Mouse (Mus musculus) liver, embryonic 14.5 days (tissue): Measurements from ENCODE around the gene Mybbp1a. TPM values are rescaled to one million over a fixed set of nuclear protein-coding genes. Genes with fewer than 3 reads are reported as not detected.

Experiments
- ATAC-seq: fragments of 200-750 bp; cut with Nextera tagmentation; 2 replicates; pipeline ENCODE4 v1.8.0; 2017; ENCODE audit warnings: moderate number of reproducible peaks, mild to moderate bottlenecking, moderate library complexity; ENCODE audit not compliant: insufficient read depth
- DNase-seq, 3 experiments: peaks; one replicate each; pipeline ENCODE4 v3.0.0-alpha.2; 2012 to 2013; ENCODE audit warnings: low read depth in 3 of 3, low spot score in 3 of 3
- H3K27ac ChIP-seq: fragments of 300-500 bp; sonication (generic); 2 replicates; pipeline ENCODE4 v1.5.1; 2014; ENCODE audit warnings: moderate library complexity, mild to moderate bottlenecking, control low read depth, inconsistent platforms
- H3K27me3 ChIP-seq: fragments of 300-500 bp; sonication (generic); 2 replicates; pipeline ENCODE4 v1.6.1; 2014; ENCODE audit warnings: mild to moderate bottlenecking, low read length, moderate library complexity; ENCODE audit not compliant: control insufficient read depth, insufficient read depth
- H3K36me3 ChIP-seq: fragments of 300-500 bp; sonication (generic); replicated peaks from 2 replicates; pipeline ENCODE4 v1.6.1; 2014; ENCODE audit warnings: low read depth; ENCODE audit not compliant: control insufficient read depth, insufficient read depth
- H3K4me1 ChIP-seq, 2 experiments: fragments of 200-500 bp in 1 of 2; fragments of 300-500 bp in 1 of 2; sonication (generic) in 1 of 2; replicated peaks; 2 replicates each; pipeline ENCODE4 v1.6.1; 2012 to 2014; ENCODE audit warnings: antibody characterized with exemption in 1 of 2, inconsistent platforms in 1 of 2, low read length in 1 of 2; ENCODE audit not compliant: control insufficient read depth in 2 of 2, insufficient read depth in 2 of 2
- H3K4me2 ChIP-seq: fragments of 300-500 bp; sonication (generic); 2 replicates; pipeline ENCODE4 v1.6.1; 2014; ENCODE audit warnings: low read depth, mild to moderate bottlenecking, control low read depth, moderate library complexity
- H3K4me3 ChIP-seq, 2 experiments: fragments of 200-500 bp in 1 of 2; fragments of 300-500 bp in 1 of 2; sonication (generic) in 1 of 2; 2 replicates each; pipeline ENCODE4 v1.5.1; 2012 to 2014; ENCODE audit warnings: low read depth in 2 of 2, low read length in 2 of 2, mild to moderate bottlenecking in 2 of 2, control low read depth in 1 of 2, inconsistent platforms in 1 of 2, moderate library complexity in 1 of 2; ENCODE audit not compliant: insufficient read depth in 1 of 2
- H3K9ac ChIP-seq: fragments of 300-500 bp; sonication (generic); replicated peaks from 2 replicates; pipeline ENCODE4 v1.6.1; 2014; ENCODE audit warnings: mild to moderate bottlenecking, control low read depth, moderate library complexity
- H3K9me3 ChIP-seq: fragments of 300-500 bp; sonication (generic); 2 replicates; pipeline ENCODE4 v1.6.1; 2016; ENCODE audit warnings: low read length, mixed read lengths; ENCODE audit not compliant: control insufficient read depth
- CTCF ChIP-seq: IDR thresholded peaks from 2 replicates; pipeline ENCODE4 v1.5.1; 2016; ENCODE audit warnings: antibody characterized with exemption, low read depth, control low read depth
- EP300 ChIP-seq: IDR thresholded peaks from 2 replicates; pipeline ENCODE4 v1.6.1; 2016; ENCODE audit warnings: antibody characterized with exemption, low read depth
- WGBS: fragments of 180-500 bp; shearing (Covaris S2); extraction: QIAGEN DNeasy Blood & Tissue Kit; methylation state at CpG from one replicate; pipeline ENCODE4 v1.1.7; 2014; ENCODE audit not compliant: insufficient replicate concordance; 5-methylcytosine and 5-hydroxymethylcytosine counted together
- polyA plus RNA-seq, 2 experiments: library from polyadenylated mRNA; depleted of rRNA in 1 of 2; stranded (reverse) in 1 of 2; unstranded in 1 of 2; fragments of >200 nt; fragmentation: Nextera tagmentation in 1 of 2; extraction: Ambion mirVana in 1 of 2; gene quantifications; 2 replicates each; pipeline versions ENCODE4 v1.2.1 to v1.2.3; 2012 to 2014

Mybbp1a gene
- polyA plus RNA-seq, 2 experiments = 56.3 to 65.5 TPM

DNA sequence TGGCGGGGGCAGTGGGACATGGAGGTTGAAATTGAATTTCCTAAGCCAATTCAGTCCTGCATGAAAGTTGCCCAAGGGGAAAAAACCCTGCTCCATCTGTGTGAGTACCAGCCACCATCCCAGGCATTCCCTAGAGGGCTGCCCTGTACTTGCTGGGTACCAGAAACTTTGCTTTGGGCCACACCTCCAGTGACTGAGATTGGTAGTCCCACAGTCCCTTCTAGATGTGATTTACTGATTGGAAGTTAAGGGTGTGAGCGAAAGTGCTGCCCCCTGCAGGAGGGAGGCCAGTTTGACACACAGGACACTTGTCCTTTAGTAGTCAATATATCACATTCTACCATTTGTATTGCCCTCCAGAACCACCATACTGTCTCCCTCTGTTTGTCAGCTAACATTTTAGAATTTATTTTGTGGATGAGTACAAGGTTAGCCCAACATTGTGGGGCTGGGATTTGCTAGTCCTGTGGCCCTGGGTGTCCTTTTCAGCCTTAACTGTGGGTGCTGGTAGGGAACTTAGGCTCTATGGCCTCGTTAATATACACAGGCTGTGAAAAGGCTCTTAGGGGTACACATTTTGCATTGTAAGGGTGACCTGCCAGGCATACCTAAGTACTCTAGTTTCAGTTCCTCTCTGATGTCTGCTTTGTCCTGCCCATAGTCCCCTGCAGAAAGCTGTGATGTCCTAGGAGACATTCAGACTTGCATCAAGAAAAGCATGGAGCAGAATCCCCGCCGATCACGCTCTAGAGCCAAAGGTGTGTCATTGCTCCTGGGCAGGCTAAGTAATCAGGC lies 5.4 kb downstream of the Mybbp1a start:
- Histone ChIP-seq H3K36me3 (peaks cover 87% of the 10 kb centered on the region), H3K9ac (no peak overlapping the region), H3K27me3 (no peaks in the 10 kb centered on the region), H3K4me3 (no peak overlapping the region), H3K9me3 (no peaks in the 10 kb centered on the region), H3K27ac (no peak overlapping the region), H3K4me2 (no peak overlapping the region), H3K4me1 (peaks cover 0 to 7% of the 10 kb centered on the region in 2 experiments)
- 67% methylated on average over 6 of the region's 6 CpGs for WGBS
- ATAC-seq = no peak
- no peak for DNase-seq
- peak; percentile 77 for TF ChIP-seq CTCF
- no peak for TF ChIP-seq EP300

DNA sequence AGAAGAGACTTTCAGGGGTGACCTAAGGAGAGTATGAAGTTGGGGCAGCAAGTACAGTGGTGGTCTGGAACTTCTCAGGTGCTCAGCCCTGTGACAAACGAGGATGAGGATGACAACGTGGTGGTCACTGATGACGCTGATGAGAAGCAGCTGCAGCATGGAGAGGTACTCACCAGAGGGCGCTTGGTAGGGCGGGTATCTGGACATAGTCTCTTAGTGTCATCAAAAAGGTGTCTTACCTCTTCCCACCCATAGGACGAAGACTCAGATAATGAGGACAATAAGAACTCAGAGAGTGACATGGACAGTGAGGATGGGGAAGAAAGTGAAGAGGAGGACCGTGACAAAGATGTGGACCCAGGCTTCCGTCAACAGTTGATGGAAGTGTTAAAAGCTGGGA lies 6.3 kb downstream of the Mybbp1a start:
- no peak overlapping the region for H3K4me2 ChIP-seq
- no peaks in the 10 kb centered on the region for H3K9me3 ChIP-seq
- peaks cover 90% of the 10 kb centered on the region for H3K36me3 ChIP-seq
- no peak for ATAC-seq
- H3K9ac ChIP-seq = no peak overlapping the region
- no peaks in the 10 kb centered on the region for H3K27me3 ChIP-seq
- H3K4me1 ChIP-seq = peaks cover 0 to 2% of the 10 kb centered on the region in 2 experiments; a peak in 3 of 4 replicates
- no peak overlapping the region for H3K27ac ChIP-seq
- H3K4me3 ChIP-seq = no peak overlapping the region
- WGBS = 64% methylated on average over 8 of the region's 8 CpGs
- no peak for TF ChIP-seq EP300
- peak; percentile 36 for TF ChIP-seq CTCF
- DNase-seq = no peak

DNA sequence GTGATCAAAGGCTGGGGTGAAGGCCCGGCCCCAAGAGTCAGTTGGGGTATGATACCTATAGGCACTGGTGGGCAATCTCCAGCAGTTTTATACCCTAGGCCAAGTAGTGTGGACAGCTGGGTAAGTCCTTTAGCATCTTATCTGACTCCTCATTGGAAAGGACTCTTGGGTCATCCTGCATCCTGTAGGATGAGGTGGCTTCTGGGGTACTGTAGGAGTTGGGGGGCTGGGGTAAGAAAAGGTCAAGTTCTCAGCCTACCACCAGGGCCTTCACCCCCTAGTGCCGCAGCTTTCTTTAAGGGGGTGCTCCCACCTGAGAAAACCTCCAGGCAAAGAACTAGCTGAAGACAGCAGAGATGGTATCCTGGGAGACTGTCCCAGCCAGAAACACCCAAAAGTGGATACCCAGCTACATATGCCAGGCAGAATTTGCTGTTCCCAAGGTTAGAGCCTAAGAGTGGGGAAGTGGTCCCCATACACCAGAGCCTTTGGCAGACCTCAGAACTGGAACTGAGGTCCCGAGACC lies 11.0 kb downstream of the Mybbp1a start:
- ATAC-seq (no peak), DNase-seq (no peak)
- WGBS = 58% methylated on average over 3 of the region's 3 CpGs
- no peak overlapping the region for H3K27ac ChIP-seq
- no peak overlapping the region for H3K4me2 ChIP-seq
- no peaks in the 10 kb centered on the region for H3K27me3 ChIP-seq
- no peak overlapping the region for H3K9ac ChIP-seq
- no peaks in the 10 kb centered on the region for H3K4me1 ChIP-seq
- no peak for TF ChIP-seq CTCF
- no peak for TF ChIP-seq EP300
- peaks cover 47% of the 10 kb centered on the region for H3K36me3 ChIP-seq
- H3K4me3 ChIP-seq = no peak overlapping the region
- H3K9me3 ChIP-seq = no peaks in the 10 kb centered on the region

DNA sequence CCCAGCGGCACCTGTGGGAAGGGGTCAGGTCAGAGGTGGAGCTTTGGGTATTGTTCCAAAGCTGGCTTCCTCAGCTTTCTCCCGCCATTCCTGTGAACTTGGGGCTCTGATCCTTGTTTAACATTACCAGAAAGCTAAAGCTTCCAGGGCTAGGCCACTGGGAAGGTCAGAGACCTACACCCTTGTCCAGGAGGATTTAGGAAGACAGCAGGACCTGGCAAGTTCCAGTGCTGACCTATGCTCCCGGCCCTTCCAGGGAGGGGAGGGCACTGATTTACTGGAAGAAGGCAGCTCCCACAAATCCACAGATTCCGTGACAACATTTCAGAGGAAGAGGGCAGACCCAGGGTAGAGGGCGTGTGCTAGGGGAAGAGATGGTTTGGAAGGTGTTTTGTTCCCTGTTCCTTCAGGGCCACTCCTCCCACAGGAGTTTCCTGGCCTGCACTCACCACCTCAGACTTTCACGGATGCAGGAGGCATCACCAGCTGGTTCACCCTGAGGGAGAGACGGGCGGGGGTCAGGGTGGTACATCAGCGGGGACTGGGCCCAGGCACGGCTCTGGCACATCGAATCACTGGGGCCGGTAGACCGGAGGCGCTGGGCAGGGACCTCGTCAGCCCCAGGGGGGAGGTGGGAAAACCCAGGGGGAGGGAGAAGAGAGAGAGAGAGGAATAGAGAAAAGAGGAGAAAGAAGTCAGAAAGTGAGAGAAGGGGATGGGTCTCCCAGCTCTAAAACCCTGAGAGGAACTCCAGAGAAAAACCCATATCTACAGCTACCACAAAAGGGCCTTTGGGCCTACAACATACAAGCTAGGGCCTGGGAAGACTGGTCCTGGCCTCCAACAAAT lies 12.2 kb downstream of the Mybbp1a start:
- peaks cover 36% of the 10 kb centered on the region for H3K36me3 ChIP-seq
- no peak overlapping the region for H3K9ac ChIP-seq
- no peaks in the 10 kb centered on the region for H3K9me3 ChIP-seq
- no peak overlapping the region for H3K4me3 ChIP-seq
- no peaks in the 10 kb centered on the region for H3K27me3 ChIP-seq
- ATAC-seq = no peak
- H3K27ac ChIP-seq = no peak overlapping the region
- peaks cover 0 to 5% of the 10 kb centered on the region in 2 experiments; a peak in 1 of 4 replicates for H3K4me1 ChIP-seq
- TF ChIP-seq EP300 (no peak), CTCF (no peak)
- no peak overlapping the region for H3K4me2 ChIP-seq
- no peak for DNase-seq
- 71% methylated on average over 15 of the region's 15 CpGs for WGBS

DNA sequence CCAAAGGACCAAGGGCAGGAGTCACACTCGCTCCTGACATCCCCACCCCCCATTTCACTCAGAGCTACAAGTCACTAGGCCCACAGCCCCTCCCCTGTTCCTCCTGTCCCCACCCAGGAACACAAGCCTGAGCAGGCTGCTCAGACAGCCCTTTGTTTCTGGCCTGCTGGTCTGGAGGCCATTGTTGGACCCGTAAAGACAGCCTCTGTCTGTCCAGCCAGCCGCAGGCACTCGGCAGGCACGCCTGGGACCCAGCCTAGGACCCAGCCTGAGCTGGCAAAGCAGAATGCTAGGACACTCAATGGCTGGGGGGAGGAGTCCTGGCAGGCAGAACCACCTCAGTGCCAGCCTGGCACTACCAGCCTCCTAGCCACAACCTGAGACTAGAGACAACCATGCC lies 14.5 kb downstream of the Mybbp1a start:
- no peak overlapping the region for H3K9ac ChIP-seq
- 81% methylated on average over 5 of the region's 5 CpGs for WGBS
- no peak overlapping the region for H3K4me3 ChIP-seq
- ATAC-seq (no peak), DNase-seq (no peak)
- no peak overlapping the region for H3K27ac ChIP-seq
- no peak overlapping the region for H3K4me2 ChIP-seq
- H3K9me3 ChIP-seq = no peaks in the 10 kb centered on the region
- H3K27me3 ChIP-seq = no peaks in the 10 kb centered on the region
- peaks cover 12% of the 10 kb centered on the region for H3K36me3 ChIP-seq
- peaks cover 0 to 18% of the 10 kb centered on the region in 2 experiments; a peak in 3 of 4 replicates for H3K4me1 ChIP-seq
- no peak for TF ChIP-seq EP300
- no peak for TF ChIP-seq CTCF
